Mouse (Mus musculus) Patski (cell line): Measurements from ENCODE around the gene Cd109. TPM values are rescaled to one million over a fixed set of nuclear protein-coding genes. Genes with fewer than 3 reads are reported as not detected.
A peak's percentile ranks its signal among the peaks of the same experiment; 100 is the strongest.

Experiments
- ATAC-seq: fragments of 100-300 bp; one replicate; pipeline ENCODE4 v1.8.0; 2021
- CTCF ChIA-PET: fragments of 350-600 bp; sonication (Branson Sonifier 250); formaldehyde crosslinking; loops from one replicate; lab custom pipeline; 2022; ENCODE audit warnings: inconsistent platforms; lab: Charles Lee
- POLR2A ChIA-PET: fragments of 350-600 bp; sonication (Branson Sonifier 250); formaldehyde crosslinking; loops from one replicate; lab custom pipeline; 2022; ENCODE audit warnings: antibody characterized with exemption, inconsistent platforms; lab: Charles Lee
- DNase-seq: peaks from one replicate; pipeline ENCODE4 v3.0.0-alpha.2; 2011; ENCODE audit warnings: low read depth, low spot score
- H3K27me3 ChIP-seq: fragments of 371-371 bp; one replicate; pipeline ENCODE4 v1.5.1; 2021
- CTCF ChIP-seq: fragments of 100-300 bp; IDR thresholded peaks from one replicate; pipeline ENCODE4 v1.5.1; 2021
- in situ Hi-C: fragments of 300-500 bp; cut with MboI; formaldehyde crosslinking; loops from 3 replicates; pipeline ENCODE4 v1.11.1; 2018; ENCODE audit warnings: low pct_unique_long_range_greater_than_20kb, mixed read lengths
- polyA plus RNA-seq: library from polyadenylated mRNA; unstranded; gene quantifications from one replicate; pipeline ENCODE4 v1.2.3, GENCODE M21; 2021

Cd109 gene
- polyA plus RNA-seq, 1 experiment from 2014 or later = 6.5 TPM

GRCm38 (mm10) chr9:78595769-78596555 lies 19.4 kb upstream of the Cd109 start:
- H3K27me3 ChIP-seq = no peaks in the 10 kb centered on the region
- no peak for DNase-seq
- ChIA-PET POLR2A (no interaction called here), CTCF (interaction anchor here (1.0 to 1.6 kb wide), 4 partner anchors 10 to 42 kb away, joined by 3 to 5 read pairs (median 4); no protein-coding TSS in a partner anchor)
- TF ChIP-seq CTCF = no peak
- peak; percentile 12 for ATAC-seq
- in situ Hi-C loops = loop anchor here (5.0 to 10.0 kb wide), 2 partner anchors 109 to 1126 kb away; no protein-coding TSS in a partner anchor

- no peak for DNase-seq
- CTCF ChIA-PET = interaction anchor here (1.0 to 1.6 kb wide), 3 partner anchors 10 to 41 kb away, joined by 3 to 5 read pairs (median 4); no protein-coding TSS in a partner anchor
- POLR2A ChIA-PET = no interaction called here
- peak; percentile 89 for TF ChIP-seq CTCF
- no peaks in the 10 kb centered on the region for H3K27me3 ChIP-seq
- in situ Hi-C loops = loop anchor here (5.0 to 10.0 kb wide), 2 partner anchors 108 to 1125 kb away; no protein-coding TSS in a partner anchor
- ATAC-seq = no peak
Measured at GRCm38 (mm10) chr9:78596834-78597233, 18.5 kb upstream of the Cd109 start.

GRCm38 (mm10) chr9:78599927-78600326 lies 15.4 kb upstream of the Cd109 start:
- no peak for DNase-seq
- no peak for TF ChIP-seq CTCF
- no peak for ATAC-seq
- in situ Hi-C loops = loop anchor here (5.0 to 10.0 kb wide), 2 partner anchors 105 to 1122 kb away; no protein-coding TSS in a partner anchor
- no peaks in the 10 kb centered on the region for H3K27me3 ChIP-seq
- POLR2A ChIA-PET = no interaction called here
- CTCF ChIA-PET = interaction anchor here (0.7 to 0.8 kb wide), 2 partner anchors 10 to 38 kb away, joined by 3 read pairs; no protein-coding TSS in a partner anchor

- in situ Hi-C loops = no loop called here
- peak; percentile 91 for TF ChIP-seq CTCF
- no peaks in the 10 kb centered on the region for H3K27me3 ChIP-seq
- peak; percentile 25 for DNase-seq
- ChIA-PET POLR2A (no interaction called here), CTCF (interaction anchor here (0.6 to 1.2 kb wide), 5 partner anchors 9 to 30 kb away, joined by 3 to 5 read pairs (median 3); no protein-coding TSS in a partner anchor)
- ATAC-seq = no peak
Measured at GRCm38 (mm10) chr9:78601046-78601730, 14.2 kb upstream of the Cd109 start.

- ChIA-PET POLR2A (interaction anchor here (0.7 kb wide), 1 partner anchor 127 kb away, joined by 3 read pairs; no protein-coding TSS in a partner anchor), CTCF (interaction anchor here (1.9 kb wide), 1 partner anchor 18 kb away, joined by 5 read pairs; no protein-coding TSS in a partner anchor)
- H3K27me3 ChIP-seq = no peaks in the 10 kb centered on the region
- ATAC-seq = no peak
- no peak for TF ChIP-seq CTCF
- DNase-seq = no peak
- in situ Hi-C loops = no loop called here
Measured at GRCm38 (mm10) chr9:78614201-78614600, 1.1 kb upstream of the Cd109 start.

- in situ Hi-C loops = no loop called here
- no peak for TF ChIP-seq CTCF
- H3K27me3 ChIP-seq = no peaks in the 10 kb centered on the region
- POLR2A ChIA-PET = no interaction called here
- ATAC-seq (no peak), DNase-seq (no peak)
- CTCF ChIA-PET = interaction anchor here (2.2 kb wide), 1 partner anchor 18 kb away, joined by 5 read pairs; no protein-coding TSS in a partner anchor
Measured at GRCm38 (mm10) chr9:78619285-78619684, 3.9 kb downstream of the Cd109 start.

- no peaks in the 10 kb centered on the region for H3K27me3 ChIP-seq
- ATAC-seq = peak; percentile 95
- no peak for TF ChIP-seq CTCF
- peak; percentile 72 for DNase-seq
- in situ Hi-C loops = no loop called here
- ChIA-PET CTCF (interaction anchor here (1.9 kb wide), 1 partner anchor 10 kb away, joined by 5 read pairs; no protein-coding TSS in a partner anchor), POLR2A (no interaction called here)
Measured at GRCm38 (mm10) chr9:78623301-78623747, 8.0 kb downstream of the Cd109 start.

- no peaks in the 10 kb centered on the region for H3K27me3 ChIP-seq
- DNase-seq (no peak), ATAC-seq (no peak)
- peak; percentile 26 for TF ChIP-seq CTCF
- in situ Hi-C loops = no loop called here
- ChIA-PET CTCF (interaction anchor here (1.2 to 1.5 kb wide), 3 partner anchors 8 to 28 kb away, joined by 3 read pairs; no protein-coding TSS in a partner anchor), POLR2A (no interaction called here)
Measured at GRCm38 (mm10) chr9:78629991-78630390, 14.6 kb downstream of the Cd109 start.

GRCm38 (mm10) chr9:78631755-78632434 lies 16.5 kb downstream of the Cd109 start:
- H3K27me3 ChIP-seq = no peaks in the 10 kb centered on the region
- ATAC-seq (no peak), DNase-seq (no peak)
- in situ Hi-C loops = no loop called here
- TF ChIP-seq CTCF = no peak
- ChIA-PET CTCF (interaction anchor here (2.0 kb wide), 1 partner anchor 14 kb away, joined by 4 read pairs; no protein-coding TSS in a partner anchor), POLR2A (no interaction called here)
